Mouse (Mus musculus): ENCODE data around the gene Mlh1.

DNA sequence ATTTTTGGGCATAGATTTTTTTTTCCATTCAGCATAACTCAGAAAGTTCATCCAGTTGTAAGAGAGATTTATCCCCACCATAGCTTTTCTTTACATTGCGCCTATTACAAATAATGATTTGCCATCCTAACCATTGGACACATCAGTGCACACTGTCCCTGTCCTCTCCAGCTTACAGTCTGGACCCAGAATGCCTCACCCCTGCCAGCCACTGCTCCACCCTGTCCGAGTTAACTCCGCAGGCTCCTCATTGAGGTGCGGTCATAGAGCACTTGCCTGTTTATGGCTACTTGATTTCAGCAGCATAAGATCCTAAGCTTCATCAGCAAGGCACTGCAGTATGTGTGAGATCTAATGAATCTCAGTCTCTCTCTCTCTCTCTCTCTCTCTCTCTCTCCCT lies 61.2 kb downstream of the Mlh1 start:
- TF ChIP-seq GATA1 (IDR thresholded peaks at IDR 0.05; ENCODE audit: low read length) (no peak), TAL1 (IDR thresholded peaks at IDR 0.05; ENCODE audit: low read length) (no peak)
